Mouse (Mus musculus): ENCODE results near the gene Gm10073.

GRCm38 (mm10) chr8:106614704-106615103, 41.4 kb upstream of the Gm10073 start:
- TF ChIP-seq CTCF (IDR thresholded peaks at IDR 0.05; ENCODE audit: control insufficient read depth, insufficient read depth, insufficient replicate concordance, low read depth, low read length) (no peak), POLR2A (IDR thresholded peaks at IDR 0.05; ENCODE audit: control insufficient read depth, low read depth, low read length) (no peak)

Measured in testis, adult 2 months (tissue).